Mouse (Mus musculus) thymus, adult 2 months (tissue): Measurements from ENCODE around the gene Sord. TPM values are rescaled to one million over a fixed set of nuclear protein-coding genes. Genes with fewer than 3 reads are reported as not detected.

ENCODE experiments used
- DNase-seq: peaks from one replicate; pipeline ENCODE4 v3.0.0; 2021
- H3K27ac ChIP-seq: fragments of 200-500 bp; 2 replicates; pipeline ENCODE4 v1.5.1; 2012; ENCODE audit warnings: low read length, control low read depth; ENCODE audit not compliant: control insufficient read depth, insufficient read depth
- H3K27me3 ChIP-seq: fragments of 200-500 bp; 2 replicates; pipeline ENCODE4 v1.6.1; 2012; ENCODE audit warnings: mild to moderate bottlenecking, low read length, moderate library complexity, mixed read lengths; ENCODE audit not compliant: control insufficient read depth, insufficient read depth
- H3K36me3 ChIP-seq: fragments of 200-500 bp; 2 replicates; pipeline ENCODE4 v1.6.1; 2012; ENCODE audit warnings: mild to moderate bottlenecking, low read length, moderate library complexity; ENCODE audit not compliant: control insufficient read depth, insufficient read depth
- H3K4me1 ChIP-seq: fragments of 200-500 bp; replicated peaks from 2 replicates; pipeline ENCODE4 v1.6.1; 2012; ENCODE audit warnings: low read length; ENCODE audit not compliant: control insufficient read depth, insufficient read depth
- H3K4me3 ChIP-seq: fragments of 200-500 bp; 2 replicates; pipeline ENCODE4 v1.5.1; 2012; ENCODE audit warnings: mild to moderate bottlenecking, low read length, control low read depth, moderate library complexity; ENCODE audit not compliant: control insufficient read depth, insufficient read depth
- CTCF ChIP-seq: fragments of 200-500 bp; IDR thresholded peaks from 2 replicates; pipeline ENCODE4 v1.5.1; 2012; ENCODE audit warnings: mild to moderate bottlenecking, control low read depth, low read length, moderate library complexity, borderline replicate concordance; ENCODE audit not compliant: control insufficient read depth, poor library complexity, insufficient read depth; ENCODE audit errors: extremely low read depth
- POLR2A ChIP-seq: fragments of 200-500 bp; IDR thresholded peaks from 2 replicates; pipeline ENCODE4 v1.6.1; 2012; ENCODE audit warnings: mild to moderate bottlenecking, low read length, control low read depth, moderate library complexity; ENCODE audit not compliant: control insufficient read depth, poor library complexity, insufficient read depth; ENCODE audit errors: extremely low read depth
- WGBS: fragments of 180-500 bp; shearing (Covaris S2); methylation state at CpG from one replicate; pipeline ENCODE4 v1.1.7; 2018; 5-methylcytosine and 5-hydroxymethylcytosine counted together
- polyA plus RNA-seq: library from polyadenylated mRNA; depleted of rRNA; stranded (reverse); fragments of >200 nt; gene quantifications from 2 replicates; pipeline ENCODE4 v1.2.3, GENCODE M21; 2012; rRNA removed

Sord gene
- polyA plus RNA-seq, 1 experiment = 19.0 TPM

- Histone ChIP-seq H3K27ac (no peak overlapping the region), H3K4me1 (peaks cover 30% of the 10 kb centered on the region), H3K27me3 (peaks cover 12% of the 10 kb centered on the region; the same call in 1 of the 2 replicates), H3K36me3 (no peaks in the 10 kb centered on the region), H3K4me3 (no peak overlapping the region)
- TF ChIP-seq CTCF (no peak), POLR2A (no peak)
- WGBS = 91% methylated on average over 16 of the region's 16 CpGs
- no peak for DNase-seq
Measured at GRCm38 (mm10) chr2:122305097-122305892, 70.7 kb downstream of the Sord start.

- no peak overlapping the region for H3K27ac ChIP-seq
- H3K4me1 ChIP-seq = peaks cover 26% of the 10 kb centered on the region
- WGBS = under 1% methylated on average over 4 of the region's 4 CpGs
- no peak for DNase-seq
- H3K36me3 ChIP-seq = no peaks in the 10 kb centered on the region
- TF ChIP-seq POLR2A = no peak
- no peak for TF ChIP-seq CTCF
- no peak overlapping the region for H3K4me3 ChIP-seq
- H3K27me3 ChIP-seq = peaks cover 7% of the 10 kb centered on the region; the same call in 1 of the 2 replicates
Measured at GRCm38 (mm10) chr2:122306184-122306583, 71.6 kb downstream of the Sord start.

- peaks cover 10% of the 10 kb centered on the region for H3K27me3 ChIP-seq
- DNase-seq = no peak
- no peak overlapping the region for H3K4me3 ChIP-seq
- H3K27ac ChIP-seq = no peak overlapping the region
- H3K36me3 ChIP-seq = no peaks in the 10 kb centered on the region
- TF ChIP-seq CTCF = no peak
- TF ChIP-seq POLR2A = no peak
- H3K4me1 ChIP-seq = peaks cover 26% of the 10 kb centered on the region
- WGBS = 36% methylated on average over 3 of the region's 3 CpGs
Measured at GRCm38 (mm10) chr2:122309647-122310046, 75.1 kb downstream of the Sord start.

GRCm38 (mm10) chr2:122311561-122311960, 77.0 kb downstream of the Sord start:
- 88% methylated on average over 2 of the region's 2 CpGs for WGBS
- DNase-seq = no peak
- no peaks in the 10 kb centered on the region for H3K36me3 ChIP-seq
- H3K27me3 ChIP-seq = peaks cover 10% of the 10 kb centered on the region
- peaks cover 15% of the 10 kb centered on the region for H3K4me1 ChIP-seq
- no peak overlapping the region for H3K4me3 ChIP-seq
- no peak overlapping the region for H3K27ac ChIP-seq
- no peak for TF ChIP-seq CTCF
- TF ChIP-seq POLR2A = no peak

GRCm38 (mm10) chr2:122312722-122313417, 78.3 kb downstream of the Sord start:
- DNase-seq = peak; percentile 75
- Histone ChIP-seq H3K36me3 (no peaks in the 10 kb centered on the region), H3K27me3 (peaks cover 10% of the 10 kb centered on the region), H3K27ac (no peak overlapping the region), H3K4me3 (no peak overlapping the region), H3K4me1 (peaks cover 8% of the 10 kb centered on the region)
- 8% methylated on average over 27 of the region's 27 CpGs for WGBS
- TF ChIP-seq POLR2A (no peak), CTCF (peak; percentile 55; the same call in 1 of the 2 replicates)

GRCm38 (mm10) chr2:122313536-122313935, 79.0 kb downstream of the Sord start, which contains the start of gene Duoxa1:
Duoxa1 (minus strand) TSS chr2:122313730.
- WGBS = 17% methylated on average over 24 of the region's 24 CpGs
- Histone ChIP-seq H3K4me1 (peaks cover 8% of the 10 kb centered on the region), H3K27ac (no peak within 1 kb of the TSS), H3K4me3 (no peak within 1 kb of the TSS), H3K27me3 (peaks cover 10% of the 10 kb centered on the region), H3K36me3 (no peaks in the 10 kb centered on the region)
- no peak for TF ChIP-seq POLR2A
- TF ChIP-seq CTCF = no peak
- DNase-seq = no peak

Other genes with a start within 250 kb of the Sord start
- 5.3 and 9.3 TPM in 2 replicates for gene Eif3j1, start 206.2 kb upstream of the Sord start, polyA plus RNA-seq
- 14.0 and 14.9 TPM in 2 replicates for gene Spg11, start 116.4 kb upstream of the Sord start, polyA plus RNA-seq
- 1,110 and 1,280 TPM in 2 replicates for gene B2m, start 87.1 kb upstream of the Sord start, polyA plus RNA-seq
- 0.12 and 0.13 TPM in 2 replicates for gene Trim69, start 74.0 kb upstream of the Sord start, polyA plus RNA-seq
- 0.61 and 0.92 TPM in 2 replicates for gene Patl2, start 48.6 kb upstream of the Sord start, polyA plus RNA-seq
- gene Terb2, start 48.5 kb upstream of the Sord start, polyA plus RNA-seq = not detected in 2 replicates
- gene Duox2, start 63.7 kb downstream of the Sord start, polyA plus RNA-seq = 0.19 and 0.48 TPM in 2 replicates
- gene Duoxa2, start 64.2 kb downstream of the Sord start, polyA plus RNA-seq = 0.27 and 0.71 TPM in 2 replicates
- gene Duoxa1, start 79.0 kb downstream of the Sord start, polyA plus RNA-seq = 3.5 and 5.3 TPM in 2 replicates
- 0.26 and 0.42 TPM in 2 replicates for gene Duox1, start 80.9 kb downstream of the Sord start, polyA plus RNA-seq
- gene Shf, start 134.4 kb downstream of the Sord start, polyA plus RNA-seq = 36.3 and 41.9 TPM in 2 replicates
- gene Slc28a2, start 191.7 kb downstream of the Sord start, polyA plus RNA-seq = 22.9 and 28.7 TPM in 2 replicates